Mouse (Mus musculus) MEL (cell line): ENCODE measurements at regions not wholly inside any gene's neighbourhood (a gene's known extent, or its start where the extent isn't known, plus 50 kb on each side); places are given as distances from the start of the nearest gene placed in this dataset.

Source experiments
- CHD2 ChIP-seq: IDR thresholded peaks from 2 replicates; pipeline ENCODE4 v1.6.1; 2011; ENCODE audit warnings: low read length, improper control_type of control experiment
- CTCF ChIP-seq, 3 experiments: IDR thresholded peaks in 2 of 3; conservative IDR thresholded peaks in 1 of 3; 2 replicates each; pipeline ENCODE4 v1.5.1; 2011 to 2012; ENCODE audit warnings: low read length in 3 of 3, low read depth in 2 of 3, mild to moderate bottlenecking in 2 of 3, improper control_type of control experiment in 1 of 3, inconsistent platforms in 1 of 3, mixed read lengths in 1 of 3, moderate library complexity in 1 of 3; ENCODE audit not compliant: control insufficient read depth in 1 of 3, insufficient read depth in 1 of 3, poor library complexity in 1 of 3, severe bottlenecking in 1 of 3
- E2F4 ChIP-seq: IDR thresholded peaks from 2 replicates; pipeline ENCODE4 v1.6.1; 2011; ENCODE audit warnings: low read depth, low read length, improper control_type of control experiment, borderline replicate concordance
- EP300 ChIP-seq, 2 experiments: IDR thresholded peaks; 2 replicates each; pipeline ENCODE4 v1.6.1; 2011; ENCODE audit warnings: improper control_type of control experiment in 2 of 2, low read length in 2 of 2, low read depth in 1 of 2, mild to moderate bottlenecking in 1 of 2
- GABPA ChIP-seq: IDR thresholded peaks from 2 replicates; pipeline ENCODE4 v1.6.1; 2012; ENCODE audit warnings: low read depth, mild to moderate bottlenecking, inconsistent platforms, low read length, improper control_type of control experiment, moderate library complexity
- MAX ChIP-seq: IDR thresholded peaks from 2 replicates; pipeline ENCODE4 v1.6.1; 2011; ENCODE audit warnings: low read length, improper control_type of control experiment
- POLR2A ChIP-seq, 2 experiments: IDR thresholded peaks; 2 replicates each; pipeline ENCODE4 v1.6.1; 2011 to 2012; ENCODE audit warnings: low read length in 2 of 2, mild to moderate bottlenecking in 2 of 2, control low read depth in 1 of 2, improper control_type of control experiment in 1 of 2, low read depth in 1 of 2, moderate library complexity in 1 of 2; ENCODE audit not compliant: control insufficient read depth in 1 of 2, insufficient read depth in 1 of 2, poor library complexity in 1 of 2
- POLR2AphosphoS2 ChIP-seq: IDR thresholded peaks from 2 replicates; pipeline ENCODE4 v1.6.1; 2011; ENCODE audit warnings: low read length, improper control_type of control experiment
- RCOR1 ChIP-seq: IDR thresholded peaks from 2 replicates; pipeline ENCODE4 v1.6.1; 2012; ENCODE audit warnings: low read depth, mild to moderate bottlenecking, inconsistent platforms, low read length, improper control_type of control experiment
- TCF12 ChIP-seq: IDR thresholded peaks from 2 replicates; pipeline ENCODE4 v1.6.1; 2014; ENCODE audit warnings: low read depth, mild to moderate bottlenecking, inconsistent platforms, low read length, improper control_type of control experiment, moderate library complexity
- USF1 ChIP-seq: IDR thresholded peaks from 2 replicates; pipeline ENCODE4 v1.6.1; 2014; ENCODE audit warnings: low read depth, mild to moderate bottlenecking, inconsistent platforms, low read length, improper control_type of control experiment, moderate library complexity
- ZC3H11A ChIP-seq: IDR thresholded peaks from 2 replicates; pipeline ENCODE4 v1.6.1; 2012; ENCODE audit warnings: low read depth, mild to moderate bottlenecking, inconsistent platforms, low read length, improper control_type of control experiment

DNA sequence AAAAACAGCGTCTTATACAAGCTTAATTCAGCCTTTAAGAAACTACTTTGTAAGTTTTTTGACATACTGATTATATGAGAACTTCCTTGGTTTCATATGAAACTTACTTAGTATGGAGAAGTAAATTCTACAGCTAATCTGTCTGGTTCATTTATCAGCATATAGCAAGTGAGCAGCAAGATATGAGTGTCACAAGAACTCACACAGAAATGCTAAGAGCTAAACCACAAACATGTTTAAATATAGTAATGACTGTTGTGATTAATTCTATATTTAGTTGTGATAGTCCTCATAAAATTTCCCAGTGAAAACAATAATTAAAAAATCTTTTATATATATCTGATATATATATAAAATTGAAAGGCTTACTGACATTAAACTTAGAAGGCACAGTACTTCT, 853.9 kb upstream of the Nr2f1 start:
- TF ChIP-seq MAX, result no peak
- no peak for TF ChIP-seq POLR2A (IDR thresholded peaks at IDR 0.05; ENCODE audit: control insufficient read depth in 1 of 2, insufficient read depth in 1 of 2, low read depth in 1 of 2, low read length in 2 of 2, poor library complexity in 1 of 2)
- TF ChIP-seq EP300 (IDR thresholded peaks at IDR 0.05; ENCODE audit: low read depth in 1 of 2, low read length in 2 of 2), result peak in 1 of 2 experiments; percentile 37; a peak in 1 of 4 replicates
- no peak for TF ChIP-seq CHD2
- no peak for TF ChIP-seq E2F4
- no peak for TF ChIP-seq CTCF (IDR thresholded peaks at IDR 0.05 in 2 of 3, conservative IDR thresholded peaks at IDR 0.05 in 1 of 3; ENCODE audit: control insufficient read depth in 1 of 3, insufficient read depth in 1 of 3, low read depth in 2 of 3, low read length in 3 of 3, poor library complexity in 1 of 3, severe bottlenecking in 1 of 3)
- TF ChIP-seq TCF12, result peak; percentile 35; the same call in 1 of the 2 replicates
- TF ChIP-seq RCOR1, result peak; percentile 46; the same call in 1 of the 2 replicates
- no peak for TF ChIP-seq POLR2AphosphoS2
- no peak for TF ChIP-seq USF1
- no peak for TF ChIP-seq ZC3H11A
- no peak for TF ChIP-seq GABPA
